Mouse (Mus musculus): ENCODE measurements at regions not wholly inside any gene's neighbourhood (a gene's known extent, or its start where the extent isn't known, plus 50 kb on each side); places are given as distances from the start of the nearest gene placed in this dataset.

GRCm38 (mm10) chr9:13933404-13933803, 105.9 kb downstream of the Fam76b start:
- TF ChIP-seq CTCF (IDR thresholded peaks at IDR 0.05; ENCODE audit: control insufficient read depth, insufficient read depth, insufficient read length) (no peak), MAX (IDR thresholded peaks at IDR 0.05) (no peak), CEBPB (IDR thresholded peaks at IDR 0.05; ENCODE audit: low read depth) (no peak)

Measured in C2C12 (cell line).